Mouse (Mus musculus) embryonic facial prominence, embryonic 10.5 days (tissue): ENCODE data around the gene Irs1. TPM values are rescaled to one million over a fixed set of nuclear protein-coding genes. Genes with fewer than 3 reads are reported as not detected.
A peak's percentile ranks its signal among the peaks of the same experiment; 100 is the strongest.

Source experiments
- DNase-seq: peaks from one replicate; pipeline ENCODE4 v3.0.0-alpha.2; 2017; ENCODE audit warnings: low spot score
- H3K27ac ChIP-seq: fragments of 300-500 bp; sonication (generic); replicated peaks from 2 replicates; pipeline ENCODE4 v1.5.1; 2016; ENCODE audit warnings: mild to moderate bottlenecking
- H3K27me3 ChIP-seq: fragments of 300-500 bp; sonication (generic); replicated peaks from 2 replicates; pipeline ENCODE4 v1.6.1; 2016; ENCODE audit warnings: low read depth, mild to moderate bottlenecking; ENCODE audit not compliant: poor library complexity, severe bottlenecking
- H3K36me3 ChIP-seq: fragments of 300-500 bp; sonication (generic); replicated peaks from 2 replicates; pipeline ENCODE4 v1.6.1; 2016; ENCODE audit warnings: mild to moderate bottlenecking, moderate library complexity
- H3K4me1 ChIP-seq: fragments of 300-500 bp; sonication (generic); 2 replicates; pipeline ENCODE4 v1.6.1; 2016
- H3K4me3 ChIP-seq: fragments of 300-500 bp; sonication (generic); 2 replicates; pipeline ENCODE4 v1.5.1; 2016; ENCODE audit warnings: mild to moderate bottlenecking, moderate library complexity
- H3K9me3 ChIP-seq: fragments of 300-500 bp; sonication (generic); 2 replicates; pipeline ENCODE4 v1.6.1; 2016; ENCODE audit warnings: mild to moderate bottlenecking
- WGBS: fragments of 180-500 bp; shearing (Covaris S2); methylation state at CpG from one replicate; pipeline ENCODE4 v1.1.7; 2016; 5-methylcytosine and 5-hydroxymethylcytosine counted together
- polyA plus RNA-seq: library from polyadenylated mRNA; unstranded; fragments of >200 nt; fragmentation: Nextera tagmentation; extraction: Ambion mirVana; gene quantifications from 2 replicates; pipeline ENCODE4 v1.2.1, GENCODE M21; 2016

Irs1 gene
- polyA plus RNA-seq, 1 experiment from 2014 or later, result 8.9 TPM

DNA sequence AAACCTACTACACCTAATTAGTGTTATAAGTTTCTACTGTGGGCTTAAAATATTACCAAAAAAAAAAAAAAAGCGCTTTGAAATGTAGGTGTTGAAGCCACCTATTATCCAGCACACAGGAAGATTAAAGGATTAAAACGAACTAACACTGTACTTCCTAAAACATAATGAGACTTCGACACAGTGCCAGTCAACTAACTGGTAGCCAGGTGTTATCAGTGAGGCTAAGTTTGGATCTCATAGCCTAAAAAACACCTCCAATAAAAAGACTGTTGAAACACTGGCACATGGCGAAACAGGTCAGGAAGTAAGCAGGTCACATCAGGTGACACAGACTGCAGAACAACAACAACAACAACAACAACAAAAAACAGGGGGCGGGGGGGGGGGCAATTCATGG is 29.6 kb downstream of the Irs1 start:
- Histone ChIP-seq H3K9me3 (no peaks in the 10 kb centered on the region), H3K4me3 (no peak overlapping the region), H3K36me3 (0 out of 2 replicates have a peak, but pooled peaks cover 8% of the 10 kb centered on the region), H3K4me1 (peaks cover 32% of the 10 kb centered on the region), H3K27ac (no peak overlapping the region), H3K27me3 (no peaks in the 10 kb centered on the region)
- 85% methylated on average over 5 of the region's 5 CpGs for WGBS
- DNase-seq, result no peak

DNA sequence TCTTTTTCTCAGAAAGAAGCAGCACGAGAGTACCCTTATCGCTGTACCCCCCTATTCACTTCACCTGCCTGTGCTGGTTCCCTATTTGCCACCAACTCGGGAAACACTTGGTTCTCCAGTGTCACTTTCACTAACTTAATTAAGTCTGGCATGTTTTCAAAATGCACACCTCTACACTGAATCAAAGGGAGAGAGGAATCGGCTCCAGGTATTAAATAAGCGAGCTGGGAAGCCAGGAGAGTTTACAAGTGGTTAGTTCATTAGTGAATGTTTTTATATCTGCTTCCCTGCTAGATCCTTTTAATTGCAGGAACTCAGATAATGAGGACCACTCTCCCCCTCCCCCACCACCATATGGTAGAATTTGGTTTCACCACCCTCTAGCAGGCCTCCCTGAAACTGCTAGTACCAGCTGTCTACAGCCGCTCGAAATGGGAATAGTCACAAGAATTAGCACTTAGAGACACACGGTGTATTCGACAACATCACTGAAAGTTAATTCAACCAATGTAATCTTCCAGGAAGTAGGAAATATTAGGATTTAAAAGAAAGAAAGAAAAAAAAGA is 30.1 kb downstream of the Irs1 start:
- WGBS, result 44% methylated on average over 9 of the region's 9 CpGs
- DNase-seq, result peak; percentile 39
- Histone ChIP-seq H3K36me3 (peaks cover 6% of the 10 kb centered on the region; the same call in 1 of the 2 replicates), H3K4me3 (no peak overlapping the region), H3K4me1 (peaks cover 32% of the 10 kb centered on the region), H3K9me3 (no peaks in the 10 kb centered on the region), H3K27ac (no peak overlapping the region), H3K27me3 (no peaks in the 10 kb centered on the region)

DNA sequence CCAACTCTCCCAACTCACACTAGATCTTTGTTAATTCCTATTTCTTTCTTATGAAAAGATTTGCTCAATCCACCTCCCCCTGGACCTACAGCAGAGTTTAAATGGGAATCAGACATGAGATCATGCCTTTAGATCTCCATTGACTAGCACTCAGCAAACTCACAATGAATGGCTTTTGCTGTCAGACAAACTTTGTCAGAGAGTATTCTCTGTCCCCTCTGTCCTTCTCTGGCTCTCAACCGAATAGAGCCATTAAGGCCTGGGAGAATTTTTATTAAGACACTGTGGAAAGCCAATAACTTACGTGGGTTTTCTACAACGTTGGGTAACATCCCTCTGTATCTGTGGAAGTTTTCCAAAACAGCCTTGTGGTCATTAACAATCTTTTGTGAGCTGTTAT is 31.2 kb downstream of the Irs1 start:
- H3K27ac ChIP-seq, result no peak overlapping the region
- WGBS, result 90% methylated on average over 3 of the region's 3 CpGs
- H3K36me3 ChIP-seq, result peaks cover 7% of the 10 kb centered on the region
- H3K27me3 ChIP-seq, result no peaks in the 10 kb centered on the region
- no peak overlapping the region for H3K4me3 ChIP-seq
- no peak for DNase-seq
- peaks cover 32% of the 10 kb centered on the region for H3K4me1 ChIP-seq
- no peaks in the 10 kb centered on the region for H3K9me3 ChIP-seq

DNA sequence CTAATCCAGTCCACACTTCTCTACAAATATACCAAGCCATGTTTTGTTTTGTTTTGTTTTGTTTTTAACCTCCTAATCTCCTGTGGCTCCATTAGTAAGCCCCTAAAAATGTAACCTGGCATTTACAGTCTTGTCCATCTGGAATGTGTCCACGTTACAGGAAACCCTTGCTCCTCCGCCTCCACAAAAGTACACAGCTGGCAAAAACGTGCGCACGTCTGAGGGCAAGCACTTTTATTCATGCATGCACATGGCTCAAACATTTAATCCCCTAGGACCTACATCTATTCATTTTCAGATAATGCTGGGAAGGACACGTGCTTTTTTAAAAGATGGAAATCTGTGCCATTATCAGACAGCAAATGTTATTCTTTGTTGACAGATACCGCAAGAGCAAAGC is 32.9 kb downstream of the Irs1 start:
- no peaks in the 10 kb centered on the region for H3K9me3 ChIP-seq
- no peaks in the 10 kb centered on the region for H3K27me3 ChIP-seq
- 66% methylated on average over 7 of the region's 7 CpGs for WGBS
- H3K4me1 ChIP-seq, result peaks cover 32% of the 10 kb centered on the region
- peaks cover 13% of the 10 kb centered on the region for H3K36me3 ChIP-seq
- DNase-seq, result peak; percentile 33
- no peak overlapping the region for H3K27ac ChIP-seq
- no peak overlapping the region for H3K4me3 ChIP-seq

DNA sequence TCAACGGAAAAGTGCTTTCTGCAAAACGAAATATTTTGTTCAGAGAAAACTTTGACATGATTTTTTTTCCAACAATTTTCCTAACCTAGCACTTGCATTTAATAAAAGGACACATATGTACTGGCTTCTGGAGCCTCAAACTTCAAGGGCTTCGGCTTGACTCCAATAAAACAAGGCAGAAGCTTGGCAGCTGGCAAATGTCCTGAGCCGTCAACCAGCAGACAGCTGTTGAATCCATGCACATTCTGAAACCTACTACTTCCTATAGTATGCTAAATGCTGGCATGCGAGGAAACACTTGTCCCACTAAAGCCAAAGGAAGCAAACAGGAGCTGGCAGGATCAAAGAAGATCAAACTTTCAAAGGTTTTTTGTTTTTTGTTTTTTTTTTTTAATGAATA is 33.8 kb downstream of the Irs1 start:
- Histone ChIP-seq H3K4me3 (no peak overlapping the region), H3K4me1 (peaks cover 31% of the 10 kb centered on the region), H3K36me3 (peaks cover 13% of the 10 kb centered on the region), H3K9me3 (no peaks in the 10 kb centered on the region), H3K27ac (no peak overlapping the region), H3K27me3 (no peaks in the 10 kb centered on the region)
- 77% methylated on average over 5 of the region's 5 CpGs for WGBS
- DNase-seq, result peak; percentile 34

DNA sequence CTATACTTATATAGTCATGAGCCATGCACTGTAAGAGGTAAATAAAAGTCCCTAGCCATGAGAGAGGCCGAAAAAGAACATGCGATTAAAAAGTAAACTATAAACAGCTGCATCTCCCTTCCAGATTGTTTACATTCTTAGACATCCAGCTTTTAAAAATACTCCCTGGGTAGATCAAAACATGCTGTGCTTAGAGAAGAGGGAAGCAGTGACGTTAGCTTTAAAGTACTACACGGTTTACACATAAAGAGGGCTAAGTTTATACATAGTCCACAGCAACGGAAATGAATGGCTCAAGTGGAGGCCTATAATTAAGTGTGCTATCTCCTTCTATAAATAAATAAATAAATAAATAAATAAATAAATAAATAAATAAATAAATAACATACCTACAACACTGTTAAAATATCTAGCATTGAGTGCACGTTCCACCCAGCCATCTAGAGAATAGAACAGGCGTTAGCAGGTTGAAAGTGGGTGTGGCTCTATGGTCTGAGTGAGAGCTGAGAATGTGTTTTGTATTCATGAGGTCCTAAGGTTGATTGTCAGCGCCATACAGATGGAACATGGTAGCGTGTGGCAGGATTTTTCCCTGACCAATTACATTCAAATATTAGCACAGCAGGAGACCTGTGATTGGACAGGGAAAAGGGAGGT is 37.3 kb downstream of the Irs1 start:
- Histone ChIP-seq H3K27me3 (no peaks in the 10 kb centered on the region), H3K9me3 (no peaks in the 10 kb centered on the region), H3K4me1 (peaks cover 16% of the 10 kb centered on the region), H3K36me3 (peaks cover 16% of the 10 kb centered on the region), H3K4me3 (no peak overlapping the region), H3K27ac (no peak overlapping the region)
- DNase-seq, result no peak
- 83% methylated on average over 9 of the region's 9 CpGs for WGBS

DNA sequence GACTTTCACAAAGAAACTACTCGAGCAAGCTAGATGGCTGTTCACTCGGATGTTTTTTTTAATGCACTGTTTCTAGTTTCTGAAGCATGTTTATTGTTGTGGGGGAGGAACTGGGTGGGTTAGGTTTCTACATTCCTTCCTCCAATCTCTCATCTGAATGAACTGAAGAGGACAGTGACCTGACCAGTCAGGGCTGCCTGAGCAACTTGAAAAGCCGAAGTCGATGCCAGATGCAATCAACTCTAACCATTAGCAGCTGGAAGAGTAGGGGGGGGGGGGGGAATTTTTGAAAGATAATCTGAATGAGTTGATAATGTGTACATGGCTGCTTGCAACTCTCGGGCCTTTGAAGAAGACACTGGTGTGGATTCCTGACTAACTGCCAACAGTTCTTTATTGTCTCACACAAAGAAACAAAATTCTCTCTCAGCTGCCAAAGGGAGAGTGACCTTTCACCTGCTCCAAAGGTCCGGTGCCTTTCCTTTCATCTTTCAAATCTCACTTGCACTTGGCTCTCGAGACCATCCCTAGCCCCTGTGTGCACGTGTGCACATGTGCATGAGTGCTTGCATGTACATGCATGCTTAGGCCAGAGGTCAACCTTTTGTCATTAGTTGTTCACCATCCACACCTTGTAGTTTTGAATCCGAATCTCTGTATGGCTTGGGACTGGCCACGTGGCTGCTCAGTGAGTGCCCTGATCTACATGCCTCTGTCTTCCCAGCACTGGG is 43.8 kb downstream of the Irs1 start:
- Histone ChIP-seq H3K36me3 (peaks cover 6% of the 10 kb centered on the region; the same call in 1 of the 2 replicates), H3K27ac (peak overlapping the region; percentile 20; the same call in 1 of the 2 replicates), H3K9me3 (no peaks in the 10 kb centered on the region), H3K27me3 (no peaks in the 10 kb centered on the region), H3K4me3 (no peak overlapping the region), H3K4me1 (peaks cover 16% of the 10 kb centered on the region)
- peak; percentile 21 for DNase-seq
- 53% methylated on average over 10 of the region's 10 CpGs for WGBS

GRCm38 (mm10) chr1:82245002-82245401 is 46.2 kb downstream of the Irs1 start:
- no peak overlapping the region for H3K27ac ChIP-seq
- no peak for DNase-seq
- WGBS, result 91% methylated on average over 5 of the region's 5 CpGs
- H3K4me1 ChIP-seq, result peaks cover 11% of the 10 kb centered on the region
- no peak overlapping the region for H3K4me3 ChIP-seq
- no peaks in the 10 kb centered on the region for H3K27me3 ChIP-seq
- no peaks in the 10 kb centered on the region for H3K9me3 ChIP-seq
- H3K36me3 ChIP-seq, result peaks cover 6% of the 10 kb centered on the region; the same call in 1 of the 2 replicates

- Histone ChIP-seq H3K4me1 (peaks cover 11% of the 10 kb centered on the region), H3K27me3 (no peaks in the 10 kb centered on the region), H3K36me3 (peaks cover 3% of the 10 kb centered on the region; the same call in 1 of the 2 replicates), H3K4me3 (no peak overlapping the region), H3K27ac (no peak overlapping the region), H3K9me3 (no peaks in the 10 kb centered on the region)
- no peak for DNase-seq
- WGBS, result 85% methylated on average over 6 of the region's 6 CpGs
These were observed 47.9 kb downstream of the Irs1 start for GRCm38 (mm10) chr1:82243260-82243825.

DNA sequence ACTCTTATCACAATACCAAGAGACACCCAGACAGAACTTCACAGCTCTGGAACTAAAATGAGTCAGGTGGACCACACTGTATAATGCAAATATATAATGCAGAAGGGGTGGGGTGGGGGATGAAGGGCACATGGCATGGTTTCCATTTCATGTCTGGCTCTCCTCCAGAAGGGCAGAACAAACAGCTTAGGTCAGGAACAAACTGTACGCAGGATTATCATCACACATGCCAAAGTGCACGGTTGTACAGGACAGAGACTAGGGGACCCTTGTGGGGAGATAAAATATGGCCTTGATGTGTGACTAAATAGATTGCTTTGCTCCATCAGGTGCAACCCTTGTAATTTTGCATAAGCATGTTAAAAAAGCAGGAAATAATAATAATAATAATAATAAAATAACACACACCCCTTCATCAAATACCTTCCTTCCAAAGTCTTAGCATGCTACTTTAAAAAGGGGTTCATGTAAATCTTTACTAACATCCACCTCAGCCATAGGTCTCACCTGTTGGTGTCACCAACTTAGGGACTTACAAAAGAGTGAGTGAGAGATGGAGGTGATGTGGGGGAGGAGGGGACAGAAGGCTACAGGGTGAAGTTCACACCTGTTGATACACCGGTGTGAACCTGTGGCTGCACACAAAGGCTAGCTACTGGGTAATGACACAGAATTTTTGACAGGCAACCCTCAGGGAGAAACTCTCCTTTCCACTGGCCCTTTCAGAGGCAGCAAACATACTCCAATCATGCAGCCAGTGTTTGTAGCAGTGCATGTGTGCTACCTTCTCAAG is 51.6 kb downstream of the Irs1 start:
- peaks cover 23% of the 10 kb centered on the region for H3K36me3 ChIP-seq
- no peak for DNase-seq
- no peaks in the 10 kb centered on the region for H3K4me1 ChIP-seq
- H3K27me3 ChIP-seq, result no peaks in the 10 kb centered on the region
- H3K27ac ChIP-seq, result no peak overlapping the region
- H3K4me3 ChIP-seq, result no peak overlapping the region
- no peaks in the 10 kb centered on the region for H3K9me3 ChIP-seq
- 93% methylated on average over 3 of the region's 3 CpGs for whole genome bisulfite sequencing

DNA sequence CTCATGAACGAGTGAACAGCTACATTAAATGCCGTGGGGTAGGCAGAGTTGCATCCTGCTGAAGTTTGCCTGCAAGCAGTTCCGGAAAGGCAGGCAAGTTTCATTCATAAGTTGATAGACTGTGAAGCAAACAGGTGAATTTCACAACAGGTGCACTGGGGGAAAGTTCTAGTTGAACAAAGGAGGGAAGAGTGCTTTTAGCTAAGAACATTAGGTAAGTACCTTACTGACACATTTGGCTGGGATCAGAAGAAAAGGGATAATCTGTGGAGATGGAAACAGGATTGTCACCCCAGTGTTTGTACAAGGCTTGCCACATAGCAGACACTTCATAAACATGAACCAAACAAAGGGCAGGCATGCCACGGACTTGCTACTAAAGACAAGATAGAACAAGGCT is 53.0 kb downstream of the Irs1 start:
- Histone ChIP-seq H3K27me3 (no peaks in the 10 kb centered on the region), H3K27ac (no peak overlapping the region), H3K36me3 (peaks cover 36% of the 10 kb centered on the region), H3K9me3 (no peaks in the 10 kb centered on the region), H3K4me3 (no peak overlapping the region), H3K4me1 (no peaks in the 10 kb centered on the region)
- WGBS, result 87% methylated on average over 4 of the region's 4 CpGs
- DNase-seq, result no peak

DNA sequence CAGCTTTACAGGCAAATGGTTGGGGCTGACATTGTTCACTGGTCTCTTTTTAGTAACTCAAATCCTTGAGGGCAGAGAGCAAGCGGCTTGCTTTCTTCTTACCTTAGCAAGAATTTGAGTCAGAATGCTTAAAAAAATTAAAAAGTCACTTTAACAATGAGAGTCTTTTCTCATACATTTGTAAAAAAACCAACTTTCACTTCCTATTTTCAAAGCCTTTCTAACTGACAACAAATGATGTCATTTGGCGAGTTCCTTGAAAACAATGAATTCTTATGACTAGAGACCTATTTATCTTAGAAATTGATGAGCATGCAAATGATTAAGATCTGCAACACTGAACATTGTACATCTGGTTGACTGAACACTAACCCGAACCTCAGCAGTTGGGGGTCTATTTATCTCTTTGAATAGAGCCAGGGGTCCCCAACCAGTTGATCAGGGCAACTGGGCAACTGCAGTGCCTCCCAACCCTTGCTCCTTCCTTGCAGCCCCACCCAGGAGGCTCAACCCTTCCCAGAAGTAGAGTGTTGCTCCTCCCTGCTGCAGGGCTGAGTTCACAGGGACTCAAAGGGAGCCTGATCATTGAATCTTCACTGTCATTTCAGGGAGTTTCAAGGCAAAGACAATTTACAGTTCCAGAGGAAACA is 55.6 kb downstream of the Irs1 start:
- Histone ChIP-seq H3K9me3 (no peaks in the 10 kb centered on the region), H3K36me3 (peaks cover 36% of the 10 kb centered on the region), H3K27me3 (no peaks in the 10 kb centered on the region), H3K4me3 (no peak overlapping the region), H3K27ac (no peak overlapping the region), H3K4me1 (no peaks in the 10 kb centered on the region)
- 85% methylated on average over 3 of the region's 3 CpGs for WGBS
- no peak for DNase-seq
